Mouse (Mus musculus) thymus, postnatal 0 days (tissue): ENCODE results near the gene Spata45. TPM values are rescaled to one million over a fixed set of nuclear protein-coding genes. Genes with fewer than 3 reads are reported as not detected.

Source experiments
- DNase-seq: peaks from one replicate; pipeline ENCODE4 v3.0.0-alpha.2; 2015; ENCODE audit warnings: low spot score
- polyA plus RNA-seq: library from polyadenylated mRNA; unstranded; fragments of >200 nt; fragmentation: Nextera tagmentation; extraction: Ambion mirVana; gene quantifications from 2 replicates; pipeline ENCODE4 v1.2.1, GENCODE M21; 2015

Gene Spata45
- polyA plus RNA-seq, 1 experiment from 2014 or later: not detected

GRCm38 (mm10) chr1:191041352-191041751 is 4.9 kb downstream of the Spata45 start:
- DNase-seq: no peak

- no peak for DNase-seq
These were observed 5.7 kb downstream of the Spata45 start for GRCm38 (mm10) chr1:191042106-191042505.

DNA sequence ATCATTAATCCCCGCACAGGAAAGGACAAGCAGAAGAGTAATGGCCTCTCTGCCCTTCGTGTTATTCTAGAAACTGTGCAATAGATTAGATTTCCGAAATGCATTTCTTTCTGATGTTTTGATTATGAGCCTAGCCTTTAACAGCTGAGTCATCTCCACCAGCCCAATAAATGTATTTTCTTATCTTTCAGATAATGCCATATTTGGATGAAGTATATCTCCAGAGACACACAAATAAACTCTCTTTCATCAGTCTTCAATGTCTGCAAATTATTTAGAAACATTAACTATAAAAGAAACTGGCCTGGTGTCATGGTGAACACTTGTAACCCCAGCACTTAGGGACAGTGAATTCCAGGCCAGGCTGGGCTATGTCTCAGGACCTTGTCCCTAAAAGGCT is 6.2 kb downstream of the Spata45 start:
- DNase-seq: no peak

DNA sequence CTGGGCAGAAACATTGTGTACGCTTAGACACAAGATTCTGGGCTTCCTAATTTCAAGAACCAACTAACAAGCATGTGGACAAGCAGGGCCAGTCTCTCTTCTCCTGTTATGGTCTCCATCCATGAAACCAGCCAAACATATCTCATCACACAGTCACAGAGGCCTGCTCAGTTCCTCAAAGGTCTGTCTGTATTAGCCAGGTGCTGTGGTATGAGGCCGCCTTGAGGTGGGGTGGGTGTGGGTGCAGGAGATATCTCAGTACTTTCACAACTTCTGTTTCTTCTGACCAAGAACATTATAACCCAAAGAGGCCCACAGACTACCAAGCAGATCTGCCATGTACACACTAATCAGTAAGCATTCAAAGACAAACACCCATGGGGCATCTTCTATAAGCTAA is 8.8 kb downstream of the Spata45 start:
- no peak for DNase-seq

- no peak for DNase-seq
These were observed 9.9 kb downstream of the Spata45 start for GRCm38 (mm10) chr1:191046231-191046824.

- DNase-seq: no peak
These were observed 17.1 kb downstream of the Spata45 start for GRCm38 (mm10) chr1:191053555-191053954.

- no peak for DNase-seq
These were observed 18.6 kb downstream of the Spata45 start for GRCm38 (mm10) chr1:191054870-191055532.

GRCm38 (mm10) chr1:191055533-191055873 is 19.1 kb downstream of the Spata45 start:
- no peak for DNase-seq

GRCm38 (mm10) chr1:191057461-191057860 is 21.0 kb downstream of the Spata45 start:
- DNase-seq: no peak

- DNase-seq: no peak
These were observed 25.9 kb downstream of the Spata45 start for GRCm38 (mm10) chr1:191062241-191062780.

- DNase-seq: peak; percentile 87
These were observed 26.5 kb downstream of the Spata45 start, which contains the start of the genes Tatdn3 and Nsl1 for GRCm38 (mm10) chr1:191062781-191063485. Gene Tatdn3, minus strand, starts transcription at chr1:191062932. Gene Nsl1, plus strand, starts transcription at chr1:191063012.

- DNase-seq: no peak
These were observed 27.3 kb downstream of the Spata45 start for GRCm38 (mm10) chr1:191063700-191064099.

DNA sequence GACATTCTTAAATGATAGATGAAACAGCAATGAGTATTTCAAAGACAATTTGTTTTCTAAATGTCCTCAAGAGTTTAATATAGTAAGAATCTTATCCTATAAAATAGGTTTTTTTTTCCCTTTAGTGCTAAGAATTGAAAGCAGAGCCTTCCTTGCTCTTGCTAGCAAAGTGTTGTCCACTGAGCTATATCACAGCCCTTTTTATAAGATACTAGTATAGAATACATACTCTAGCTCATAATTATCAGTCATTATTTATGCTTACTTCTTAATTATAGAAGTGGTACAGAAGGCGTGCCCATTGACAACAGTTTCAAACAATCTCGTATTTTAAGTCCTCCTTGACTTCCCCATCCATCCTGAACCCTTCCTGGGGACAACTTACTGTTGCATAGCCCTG is 28.1 kb downstream of the Spata45 start:
- no peak for DNase-seq

- no peak for DNase-seq
These were observed 28.7 kb downstream of the Spata45 start for GRCm38 (mm10) chr1:191065188-191065587.

DNA sequence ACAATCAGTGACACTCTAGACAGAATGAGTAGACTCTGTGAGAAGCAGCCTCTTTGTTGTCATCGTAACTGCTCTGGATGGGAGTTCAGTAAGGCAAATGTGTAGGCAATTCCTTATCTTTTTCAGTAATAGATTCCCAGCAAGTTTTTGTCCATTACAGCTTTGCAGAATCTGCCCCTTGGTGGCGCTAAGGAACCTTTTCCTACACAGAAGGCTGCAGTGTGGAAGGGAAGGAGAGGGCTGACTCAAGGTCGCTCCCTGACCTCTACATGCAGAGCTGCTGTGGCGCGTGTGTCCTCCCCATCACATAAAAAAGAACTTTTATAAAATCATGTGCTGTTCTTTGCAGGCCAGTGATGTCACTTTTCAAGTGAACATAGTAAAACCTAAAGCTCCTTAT is 31.9 kb downstream of the Spata45 start:
- DNase-seq: no peak

DNA sequence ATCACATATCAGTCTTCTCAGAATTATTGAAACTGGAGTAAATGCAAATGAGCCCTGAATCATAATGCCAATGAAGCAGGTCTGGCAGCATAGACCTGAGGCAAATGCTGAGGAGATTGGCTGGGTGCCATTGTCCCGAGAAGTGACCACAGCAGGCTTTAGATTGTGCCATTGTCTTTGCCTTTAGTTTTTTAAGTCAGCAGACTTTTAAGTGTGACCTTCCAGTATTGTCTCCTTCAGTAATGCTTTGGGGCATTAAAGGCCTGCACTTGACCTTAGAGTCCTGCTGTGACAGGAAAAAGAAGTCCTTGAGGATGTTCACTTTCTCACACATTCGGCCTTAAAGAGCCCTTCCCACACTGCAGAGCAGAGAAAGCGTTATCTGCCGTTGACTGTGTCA is 33.8 kb downstream of the Spata45 start:
- DNase-seq: no peak

- DNase-seq: no peak
These were observed 35.2 kb downstream of the Spata45 start for GRCm38 (mm10) chr1:191071613-191072012.

- no peak for DNase-seq
These were observed 36.0 kb downstream of the Spata45 start for GRCm38 (mm10) chr1:191072329-191072913.

- no peak for DNase-seq
These were observed 36.6 kb downstream of the Spata45 start for GRCm38 (mm10) chr1:191073001-191073400.

DNA sequence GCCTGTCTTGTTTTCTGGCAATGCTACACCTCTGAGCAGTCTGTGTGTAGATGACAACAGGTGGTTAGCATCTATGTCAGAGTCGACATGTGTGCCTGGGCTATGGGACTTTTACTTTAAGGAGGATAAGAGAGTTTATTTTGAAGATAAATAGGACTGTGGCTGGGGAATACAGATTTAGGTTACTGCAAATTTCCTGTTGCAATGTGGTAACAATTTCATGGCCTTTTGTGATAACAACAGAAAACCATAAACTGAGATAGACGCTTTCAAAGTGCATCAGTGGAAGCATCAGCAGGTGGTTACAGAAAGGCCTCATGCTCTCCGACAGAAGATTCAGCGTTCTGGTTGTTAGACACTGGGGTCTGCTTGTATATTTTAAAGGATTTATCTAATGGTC is 37.0 kb downstream of the Spata45 start:
- DNase-seq: no peak

DNA sequence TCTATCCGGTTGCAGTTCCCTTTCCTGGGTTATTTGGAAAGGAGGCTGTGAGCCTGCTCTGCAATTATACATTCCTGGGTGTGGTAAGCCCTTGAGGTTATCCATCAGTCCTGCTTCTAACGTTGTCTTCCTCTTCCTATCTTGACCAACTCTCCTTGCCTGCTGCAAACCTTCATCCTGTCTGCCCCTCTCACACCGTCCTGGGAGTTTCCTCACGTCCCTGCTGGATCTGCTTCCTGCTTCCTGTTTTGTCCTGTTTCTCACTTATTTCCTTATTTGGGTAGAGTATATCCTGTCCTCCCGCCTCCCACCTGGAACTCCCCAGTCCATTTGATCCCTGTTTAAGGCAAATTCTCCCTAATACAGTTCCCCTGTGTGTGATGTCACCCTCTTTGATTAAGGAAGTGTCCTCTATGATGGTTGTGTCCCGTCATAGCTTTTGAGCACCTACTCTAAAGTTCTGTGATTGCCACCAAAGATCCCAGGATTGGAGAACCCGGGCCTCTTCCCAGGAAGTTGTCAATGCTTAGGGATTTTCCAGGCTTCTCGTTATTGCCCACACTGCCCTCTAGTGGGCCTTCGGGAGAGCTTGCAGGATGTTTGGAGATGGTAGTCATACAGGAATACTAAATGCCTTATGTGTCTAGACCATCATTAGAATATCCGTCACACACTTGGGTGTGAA is 38.9 kb downstream of the Spata45 start:
- no peak for DNase-seq
